Mouse (Mus musculus) bone marrow, adult 2 months (tissue): ENCODE results near the gene Tpcn1.

Experiments used
- CTCF ChIP-seq: fragments of 200-500 bp; IDR thresholded peaks from 2 replicates; pipeline ENCODE4 v1.5.1; 2011; ENCODE audit warnings: low read length, control low read depth; ENCODE audit not compliant: control insufficient read depth, insufficient read depth
- POLR2A ChIP-seq: fragments of 200-500 bp; IDR thresholded peaks from 2 replicates; pipeline ENCODE4 v1.6.1; 2011; ENCODE audit warnings: low read depth, mild to moderate bottlenecking, control low read depth, low read length, borderline replicate concordance; ENCODE audit not compliant: control insufficient read depth

GRCm38 (mm10) chr5:120525737-120526136 is 62.7 kb downstream of the Tpcn1 start:
- TF ChIP-seq POLR2A: no peak
- TF ChIP-seq CTCF: peak; percentile 63
